Mouse (Mus musculus) kidney, adult 2 months (tissue): ENCODE measurements at regions not wholly inside any gene's neighbourhood (a gene's known extent, or its start where the extent isn't known, plus 50 kb on each side); places are given as distances from the start of the nearest gene placed in this dataset.

Experiments used
- CTCF ChIP-seq: fragments of 200-500 bp; conservative IDR thresholded peaks from 2 replicates; pipeline ENCODE4 v1.5.1; 2011; ENCODE audit warnings: low read depth, mild to moderate bottlenecking, control low read depth, low read length, moderate library complexity, mixed read lengths; ENCODE audit not compliant: insufficient read depth, insufficient read length
- POLR2A ChIP-seq: fragments of 200-500 bp; IDR thresholded peaks from one replicate; pipeline ENCODE4 v1.6.1; 2011; ENCODE audit warnings: low read depth, low read length, control low read depth

DNA sequence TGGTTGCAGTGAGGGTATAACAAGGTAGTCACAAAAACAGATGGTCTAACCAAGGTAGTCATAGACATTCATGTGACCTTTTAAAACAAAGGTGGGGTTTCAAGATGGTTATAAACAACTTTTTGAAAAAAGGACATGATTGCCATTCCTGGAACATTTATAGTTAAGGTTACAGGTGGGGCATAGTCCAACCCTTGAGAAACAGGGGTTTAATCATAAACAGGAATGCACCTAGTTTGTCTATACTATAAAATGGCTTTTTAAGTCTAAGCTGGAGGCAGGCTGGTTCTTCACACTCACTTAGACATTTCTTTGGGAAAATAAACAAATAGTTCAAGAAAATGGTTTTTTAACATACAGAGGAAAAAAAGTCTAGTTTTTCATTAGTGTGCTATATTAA lies 525.7 kb upstream of the Atp2b1 start:
- TF ChIP-seq CTCF (no peak), POLR2A (no peak)
